Mouse (Mus musculus): Measurements from ENCODE around the gene Entpd3. TPM values are rescaled to one million over a fixed set of nuclear protein-coding genes. Genes with fewer than 3 reads are reported as not detected.
A peak's percentile ranks its signal among the peaks of the same experiment; 100 is the strongest.

Gene Entpd3
- polyA plus RNA-seq, 1 experiment from 2014 or later: 5.5 TPM

DNA sequence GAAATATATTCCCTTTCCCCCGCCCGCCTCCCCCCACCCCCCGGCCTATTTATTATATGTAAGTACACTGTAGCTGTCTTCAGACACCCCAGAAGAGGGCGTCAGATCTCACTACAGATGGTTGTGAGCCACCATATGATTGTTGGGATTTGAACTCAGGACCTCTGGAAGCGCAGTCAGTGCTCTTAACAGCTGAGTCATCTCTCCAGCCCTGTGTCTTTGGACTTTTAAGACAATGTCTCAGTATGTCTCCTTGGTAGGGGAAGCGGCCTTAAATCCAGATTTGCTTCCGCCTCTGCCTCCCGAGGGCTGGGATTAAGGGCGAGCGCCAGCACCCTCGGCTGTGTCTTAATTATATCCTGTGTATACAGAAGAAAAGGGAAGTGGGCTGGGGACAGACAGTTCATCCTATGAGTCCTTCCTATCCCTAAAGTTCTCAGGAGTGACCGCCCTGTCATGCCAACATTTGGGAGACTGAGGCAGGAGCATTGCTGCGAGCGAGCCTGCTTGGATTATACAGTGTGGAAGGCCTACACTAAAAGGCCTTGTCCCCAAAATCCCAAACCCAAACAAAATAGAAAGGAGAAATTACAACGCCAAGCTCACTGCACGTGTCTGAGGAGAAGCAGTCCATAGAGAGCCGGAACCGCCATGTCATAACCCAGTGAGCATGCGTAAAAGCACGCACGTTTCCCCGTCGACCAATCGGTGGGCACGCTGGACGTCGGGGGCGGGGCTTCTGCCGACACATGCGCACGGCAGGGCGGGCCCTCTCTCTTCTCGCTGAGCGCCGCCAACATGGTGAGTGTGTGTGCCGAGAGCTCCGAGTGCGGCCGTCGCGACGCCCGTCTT lies 31.3 kb downstream of the Entpd3 start, which contains the start of gene Rpl14:
TSS of gene Rpl14 (plus strand) at position 704 of the 852 bp plus-strand sequence.
- Histone ChIP-seq H3K27ac (ENCODE audit: low read length) (peak within 1 kb of the TSS; percentile 84), H3K4me3 (ENCODE audit: low read depth, low read length) (peak within 1 kb of the TSS; percentile 74), H3K9me3 (replicated peaks; ENCODE audit: control insufficient read depth, low read length, poor library complexity, severe bottlenecking) (no peaks in the 10 kb centered on the region), H3K9ac (ENCODE audit: low read depth, low read length) (peak within 1 kb of the TSS; percentile 78), H3K27me3 (ENCODE audit: control insufficient read depth, insufficient read depth, low read depth, low read length) (no peaks in the 10 kb centered on the region), H3K36me3 (ENCODE audit: control insufficient read depth, insufficient read depth, low read length) (peaks cover 20% of the 10 kb centered on the region), H3K4me2 (ENCODE audit: low read length) (peak within 1 kb of the TSS; percentile 62), H3K4me1 (ENCODE audit: control insufficient read depth, insufficient read depth, low read length) (peaks cover 12% of the 10 kb centered on the region)
- 6% methylated on average over 43 of the region's 43 CpGs for WGBS
- peak; percentile 97 for ATAC-seq

DNA sequence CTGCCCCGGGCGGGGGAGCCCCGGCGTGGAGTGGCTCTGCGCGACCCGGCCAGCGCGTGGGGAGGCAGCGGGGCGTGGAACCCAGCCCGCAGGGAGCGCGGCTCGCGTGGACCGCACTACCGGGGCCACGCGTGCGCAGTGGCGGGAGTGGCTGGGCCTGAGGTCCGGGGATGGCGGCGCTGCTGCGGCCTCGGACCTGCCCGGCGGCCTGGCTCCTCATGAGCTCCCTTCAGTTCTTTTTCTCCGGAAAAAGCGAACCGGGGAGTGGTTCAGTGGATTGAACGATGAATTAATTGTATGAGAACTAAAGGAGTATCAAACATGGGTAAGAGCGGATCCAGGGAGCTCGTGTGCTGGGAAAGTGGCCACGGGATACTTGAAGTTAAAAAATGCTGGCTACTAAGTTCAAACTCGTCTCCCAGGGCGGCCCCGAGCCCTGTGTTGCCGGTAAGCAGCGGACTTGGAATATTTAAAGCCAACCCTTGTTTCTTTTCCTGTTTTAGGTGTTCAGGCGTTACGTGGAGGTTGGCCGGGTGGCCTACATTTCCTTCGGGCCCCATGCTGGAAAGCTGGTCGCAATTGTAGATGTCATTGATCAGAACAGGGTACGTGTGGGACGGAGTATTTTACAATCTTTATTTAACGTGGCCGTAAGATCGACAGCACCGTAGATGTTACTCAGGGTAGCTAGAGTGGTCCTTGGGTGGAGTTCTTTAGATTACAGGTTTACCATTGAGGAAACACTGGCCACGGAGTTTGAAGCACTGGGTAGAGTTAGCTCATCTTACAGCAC lies 32.2 kb downstream of the Entpd3 start:
- 1% methylated on average over 49 of the region's 53 CpGs for WGBS
- H3K9ac ChIP-seq (ENCODE audit: low read depth, low read length): peak overlapping the region; percentile 78
- H3K27ac ChIP-seq (ENCODE audit: low read length): peak overlapping the region; percentile 84
- ATAC-seq: peak; percentile 80
- peaks cover 21% of the 10 kb centered on the region for H3K36me3 ChIP-seq (ENCODE audit: control insufficient read depth, insufficient read depth, low read length)
- peak overlapping the region; percentile 62 for H3K4me2 ChIP-seq (ENCODE audit: low read length)
- H3K4me1 ChIP-seq (ENCODE audit: control insufficient read depth, insufficient read depth, low read length): peaks cover 19% of the 10 kb centered on the region
- no peaks in the 10 kb centered on the region for H3K9me3 ChIP-seq (replicated peaks; ENCODE audit: control insufficient read depth, low read length, poor library complexity, severe bottlenecking)
- H3K27me3 ChIP-seq (ENCODE audit: control insufficient read depth, insufficient read depth, low read depth, low read length): no peaks in the 10 kb centered on the region
- H3K4me3 ChIP-seq (ENCODE audit: low read depth, low read length): peak overlapping the region; percentile 74

DNA sequence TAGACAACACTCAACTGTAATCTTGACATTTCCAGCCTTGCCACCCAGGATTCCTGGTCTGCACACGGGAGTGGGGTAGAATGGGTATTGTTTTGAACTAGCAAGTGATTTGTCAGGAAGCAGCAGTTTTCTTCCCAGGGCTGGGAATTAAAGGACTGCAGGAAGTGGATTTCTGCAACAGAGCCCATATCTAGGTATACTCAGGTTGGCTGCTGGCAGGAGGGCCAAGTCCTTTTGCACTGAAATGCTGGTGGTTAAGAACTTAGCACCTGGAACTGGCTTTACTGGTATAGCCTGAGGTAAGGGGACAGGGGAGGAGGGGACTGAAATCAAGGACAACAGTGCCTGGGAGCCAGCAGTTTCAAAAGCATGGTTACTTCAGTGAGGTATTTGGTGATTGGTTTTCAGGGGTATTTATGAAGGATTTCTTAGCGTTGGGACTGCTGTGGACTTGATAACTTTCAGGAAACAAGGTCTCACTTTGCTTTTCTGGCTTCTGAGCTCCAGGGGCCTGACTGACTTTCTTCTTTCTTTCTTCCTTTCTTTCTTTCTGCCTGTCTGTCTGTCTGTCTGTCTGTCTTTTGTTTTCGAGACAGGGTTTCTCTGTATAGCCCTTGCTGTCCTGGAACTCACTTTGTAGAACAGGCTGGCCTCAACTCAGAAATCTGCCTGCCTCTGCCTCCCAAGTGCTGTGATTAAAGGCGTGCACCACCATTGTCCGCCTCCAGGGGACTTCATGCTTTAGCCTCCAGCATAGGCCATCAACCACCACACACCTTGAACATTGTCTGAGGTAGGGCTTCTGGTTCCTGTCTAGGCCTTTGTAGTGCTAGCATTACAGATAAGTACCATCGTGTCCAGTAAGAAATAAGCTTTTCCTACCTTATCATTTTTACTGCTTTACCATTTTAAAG lies 36.4 kb downstream of the Entpd3 start:
- Histone ChIP-seq H3K4me2 (ENCODE audit: low read length) (peak overlapping the region; percentile 85), H3K4me1 (ENCODE audit: control insufficient read depth, insufficient read depth, low read length) (peaks cover 17% of the 10 kb centered on the region), H3K27ac (ENCODE audit: low read length) (no peak overlapping the region)

DNA sequence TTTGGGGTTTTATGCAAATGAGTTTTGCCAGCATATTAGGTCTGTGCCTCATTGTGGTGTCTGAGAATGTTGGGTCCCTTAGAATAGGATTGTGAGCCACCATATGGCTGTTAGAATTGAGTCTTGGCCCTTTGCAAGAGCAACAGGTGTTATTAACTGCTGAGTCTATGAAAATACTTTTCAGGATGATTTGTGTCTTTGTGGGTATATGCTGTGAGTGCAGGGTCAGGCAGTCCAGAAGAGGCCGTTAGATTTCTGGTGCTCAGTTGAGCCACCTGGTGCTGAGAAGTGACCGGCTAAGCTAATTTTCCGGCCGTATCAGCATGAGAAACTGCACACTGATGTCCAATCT lies 37.0 kb downstream of the Entpd3 start:
- ATAC-seq: peak; percentile 23; the same call in 1 of the 2 replicates
- H3K36me3 ChIP-seq (ENCODE audit: control insufficient read depth, insufficient read depth, low read length): peaks cover 21% of the 10 kb centered on the region
- no peaks in the 10 kb centered on the region for H3K9me3 ChIP-seq (replicated peaks; ENCODE audit: control insufficient read depth, low read length, poor library complexity, severe bottlenecking)
- H3K27ac ChIP-seq (ENCODE audit: low read length): peak overlapping the region; percentile 57; the same call in 1 of the 2 replicates
- peaks cover 17% of the 10 kb centered on the region for H3K4me1 ChIP-seq (ENCODE audit: control insufficient read depth, insufficient read depth, low read length)
- H3K27me3 ChIP-seq (ENCODE audit: control insufficient read depth, insufficient read depth, low read depth, low read length): no peaks in the 10 kb centered on the region
- no peak overlapping the region for H3K9ac ChIP-seq (ENCODE audit: low read depth, low read length)
- 0% methylated on average over 4 of the region's 4 CpGs for WGBS
- peak overlapping the region; percentile 80 for H3K4me3 ChIP-seq (ENCODE audit: low read depth, low read length)
- H3K4me2 ChIP-seq (ENCODE audit: low read length): peak overlapping the region; percentile 85

More for the DNA sequence above, 36.4 kb downstream of the Entpd3 start:
- H3K36me3 ChIP-seq (ENCODE audit: control insufficient read depth, insufficient read depth, low read length): peaks cover 21% of the 10 kb centered on the region
- no peak overlapping the region for H3K9ac ChIP-seq (ENCODE audit: low read depth, low read length)
- H3K9me3 ChIP-seq (replicated peaks; ENCODE audit: control insufficient read depth, low read length, poor library complexity, severe bottlenecking): no peaks in the 10 kb centered on the region
- 66% methylated on average over 6 of the region's 6 CpGs for WGBS
- H3K4me3 ChIP-seq (ENCODE audit: low read depth, low read length): no peak overlapping the region; the same call in 1 of the 2 replicates
- no peaks in the 10 kb centered on the region for H3K27me3 ChIP-seq (ENCODE audit: control insufficient read depth, insufficient read depth, low read depth, low read length)
- no peak for ATAC-seq

- H3K36me3 ChIP-seq (ENCODE audit: control insufficient read depth, insufficient read depth, low read length): peaks cover 21% of the 10 kb centered on the region
- peak overlapping the region; percentile 90 for H3K9ac ChIP-seq (ENCODE audit: low read depth, low read length)
- ATAC-seq: peak; percentile 93
- no peaks in the 10 kb centered on the region for H3K9me3 ChIP-seq (replicated peaks; ENCODE audit: control insufficient read depth, low read length, poor library complexity, severe bottlenecking)
- peak overlapping the region; percentile 80 for H3K4me3 ChIP-seq (ENCODE audit: low read depth, low read length)
- peaks cover 17% of the 10 kb centered on the region for H3K4me1 ChIP-seq (ENCODE audit: control insufficient read depth, insufficient read depth, low read length)
- H3K4me2 ChIP-seq (ENCODE audit: low read length): peak overlapping the region; percentile 85
- H3K27ac ChIP-seq (ENCODE audit: low read length): peak overlapping the region; percentile 71
- under 1% methylated on average over 43 of the region's 43 CpGs for WGBS
- no peaks in the 10 kb centered on the region for H3K27me3 ChIP-seq (ENCODE audit: control insufficient read depth, insufficient read depth, low read depth, low read length)
Measured at GRCm38 (mm10) chr9:120577133-120577651, 37.6 kb downstream of the Entpd3 start.

DNA sequence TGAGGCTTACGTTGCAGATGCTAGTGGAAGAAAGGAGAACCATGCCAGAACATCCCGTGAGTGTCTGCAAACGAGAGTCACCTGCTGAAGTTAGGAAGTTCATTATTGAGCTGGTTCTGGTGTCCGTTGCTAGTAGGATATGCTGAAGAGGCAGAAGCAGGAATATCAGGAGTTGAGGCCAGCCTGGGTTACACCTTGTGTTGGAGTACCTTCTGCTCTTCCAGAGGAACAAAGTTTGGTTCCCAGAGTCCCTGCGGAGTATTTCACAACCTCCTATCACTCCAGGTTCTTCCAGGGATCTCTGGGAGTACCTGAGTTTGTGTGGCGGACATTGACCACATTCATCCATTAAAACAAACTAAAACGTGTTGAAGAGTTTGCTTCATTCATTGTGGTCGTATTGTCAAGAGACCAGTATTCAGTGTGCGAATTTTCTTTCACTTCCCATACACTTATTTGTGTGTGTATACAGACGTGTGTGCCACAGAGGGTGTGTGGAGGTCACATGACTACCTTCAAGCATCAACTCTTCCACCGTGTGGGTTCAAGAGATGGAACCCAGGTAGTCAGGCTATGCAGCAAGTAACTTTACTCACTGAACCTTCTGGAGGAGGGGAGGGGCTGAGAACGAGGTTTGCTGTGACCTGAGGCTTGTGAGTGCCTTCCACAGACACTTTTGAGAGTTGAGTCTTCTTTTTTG lies 38.2 kb downstream of the Entpd3 start:
- Histone ChIP-seq H3K9ac (ENCODE audit: low read depth, low read length) (peak overlapping the region; percentile 90), H3K27ac (ENCODE audit: low read length) (peak overlapping the region; percentile 71), H3K9me3 (replicated peaks; ENCODE audit: control insufficient read depth, low read length, poor library complexity, severe bottlenecking) (no peaks in the 10 kb centered on the region), H3K27me3 (ENCODE audit: control insufficient read depth, insufficient read depth, low read depth, low read length) (no peaks in the 10 kb centered on the region), H3K36me3 (ENCODE audit: control insufficient read depth, insufficient read depth, low read length) (peaks cover 21% of the 10 kb centered on the region), H3K4me2 (ENCODE audit: low read length) (peak overlapping the region; percentile 85), H3K4me1 (ENCODE audit: control insufficient read depth, insufficient read depth, low read length) (peaks cover 18% of the 10 kb centered on the region), H3K4me3 (ENCODE audit: low read depth, low read length) (peak overlapping the region; percentile 80)
- no peak for ATAC-seq
- WGBS: 53% methylated on average over 12 of the region's 12 CpGs

- H3K27me3 ChIP-seq (ENCODE audit: control insufficient read depth, insufficient read depth, low read depth, low read length): no peaks in the 10 kb centered on the region
- WGBS: 64% methylated on average over 6 of the region's 6 CpGs
- H3K9ac ChIP-seq (ENCODE audit: low read depth, low read length): no peak overlapping the region
- no peak overlapping the region for H3K4me3 ChIP-seq (ENCODE audit: low read depth, low read length)
- H3K36me3 ChIP-seq (ENCODE audit: control insufficient read depth, insufficient read depth, low read length): peaks cover 17% of the 10 kb centered on the region
- no peak overlapping the region for H3K27ac ChIP-seq (ENCODE audit: low read length)
- peaks cover 20% of the 10 kb centered on the region for H3K4me1 ChIP-seq (ENCODE audit: control insufficient read depth, insufficient read depth, low read length)
- no peak overlapping the region for H3K4me2 ChIP-seq (ENCODE audit: low read length)
- ATAC-seq: no peak
- no peaks in the 10 kb centered on the region for H3K9me3 ChIP-seq (replicated peaks; ENCODE audit: control insufficient read depth, low read length, poor library complexity, severe bottlenecking)
Measured at GRCm38 (mm10) chr9:120578701-120579100, 39.1 kb downstream of the Entpd3 start.

GRCm38 (mm10) chr9:120579808-120580207 lies 40.2 kb downstream of the Entpd3 start:
- Histone ChIP-seq H3K27me3 (ENCODE audit: control insufficient read depth, insufficient read depth, low read depth, low read length) (no peaks in the 10 kb centered on the region), H3K27ac (ENCODE audit: low read length) (no peak overlapping the region; the same call in 1 of the 2 replicates), H3K9ac (ENCODE audit: low read depth, low read length) (peak overlapping the region; percentile 31; the same call in 1 of the 2 replicates), H3K9me3 (replicated peaks; ENCODE audit: control insufficient read depth, low read length, poor library complexity, severe bottlenecking) (no peaks in the 10 kb centered on the region), H3K4me3 (ENCODE audit: low read depth, low read length) (no peak overlapping the region), H3K36me3 (ENCODE audit: control insufficient read depth, insufficient read depth, low read length) (peaks cover 9% of the 10 kb centered on the region), H3K4me2 (ENCODE audit: low read length) (no peak overlapping the region), H3K4me1 (ENCODE audit: control insufficient read depth, insufficient read depth, low read length) (peaks cover 20% of the 10 kb centered on the region)
- no peak for ATAC-seq
- WGBS: 61% methylated on average over 7 of the region's 7 CpGs

Data from midbrain, embryonic 16.5 days (tissue).